Mouse (Mus musculus): ENCODE results near the gene 2310022A10Rik. TPM values are rescaled to one million over a fixed set of nuclear protein-coding genes. Genes with fewer than 3 reads are reported as not detected.
"Not testable (repeated sequence)": the region's sequence is repeated elsewhere in the genome, so short reads cannot be mapped to it uniquely, and the experiment has no call there.

2310022A10Rik gene
- polyA plus RNA-seq, 1 experiment, result 19.7 TPM

DNA sequence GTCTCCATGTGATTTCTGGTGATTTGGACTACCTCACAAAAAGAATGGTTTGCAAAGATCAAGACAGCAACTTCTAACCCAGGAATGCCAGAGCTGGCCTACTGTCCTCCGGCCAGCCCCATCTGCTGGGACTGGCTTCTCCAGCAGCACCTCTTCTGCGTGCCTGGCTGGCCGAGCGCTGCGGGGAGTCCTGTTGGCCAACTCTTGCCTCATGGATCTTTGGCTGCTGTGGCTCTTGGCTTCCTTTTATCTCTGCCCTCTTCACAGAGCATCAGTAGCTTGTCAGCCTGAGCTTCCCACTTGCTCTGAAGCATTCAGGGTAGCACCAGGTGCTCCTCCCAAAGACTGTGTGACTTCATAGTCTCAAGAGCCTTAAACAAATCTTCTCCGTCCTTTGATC lies 75.2 kb downstream of the 2310022A10Rik start:
- TF ChIP-seq POLR2A (IDR thresholded peaks at IDR 0.05; ENCODE audit: low read depth, low read length), result no peak
- no peak for TF ChIP-seq CTCF (IDR thresholded peaks at IDR 0.05; ENCODE audit: extremely low read depth, insufficient read length, insufficient replicate concordance, low read depth, low read length)
- no peaks in the 10 kb centered on the region for H3K4me1 ChIP-seq (ENCODE audit: control insufficient read depth, insufficient read depth, insufficient read length, low read length)
- H3K36me3 ChIP-seq (ENCODE audit: control insufficient read depth, insufficient read depth, low read length), result peaks cover 77% of the 10 kb centered on the region
- H3K27ac ChIP-seq (ENCODE audit: insufficient read depth, low read depth, low read length), result no peak overlapping the region
- no peaks in the 10 kb centered on the region for H3K27me3 ChIP-seq (ENCODE audit: control insufficient read depth, insufficient read depth, low read length)
- 95% methylated on average over 6 of the region's 6 CpGs for WGBS
- no peak overlapping the region for H3K4me3 ChIP-seq (ENCODE audit: low read depth, low read length)

- WGBS, result 90% methylated on average over 7 of the region's 7 CpGs
- H3K4me3 ChIP-seq (ENCODE audit: low read depth, low read length); H3K27me3 ChIP-seq (ENCODE audit: control insufficient read depth, insufficient read depth, low read length); H3K4me1 ChIP-seq (ENCODE audit: control insufficient read depth, insufficient read depth, insufficient read length, low read length); H3K27ac ChIP-seq (ENCODE audit: insufficient read depth, low read depth, low read length): not testable (repeated sequence)
- H3K36me3 ChIP-seq (ENCODE audit: control insufficient read depth, insufficient read depth, low read length), result peaks cover 74% of the 10 kb centered on the region
Observed at GRCm38 (mm10) chr7:27628816-27629215, 75.8 kb downstream of the 2310022A10Rik start.

GRCm38 (mm10) chr7:27631439-27631838 lies 78.4 kb downstream of the 2310022A10Rik start:
- H3K27ac ChIP-seq (ENCODE audit: insufficient read depth, low read depth, low read length), result no peak overlapping the region
- H3K36me3 ChIP-seq (ENCODE audit: control insufficient read depth, insufficient read depth, low read length), result peaks cover 73% of the 10 kb centered on the region
- TF ChIP-seq POLR2A (IDR thresholded peaks at IDR 0.05; ENCODE audit: low read depth, low read length) (no peak), CTCF (IDR thresholded peaks at IDR 0.05; ENCODE audit: extremely low read depth, insufficient read length, insufficient replicate concordance, low read depth, low read length) (no peak)
- 96% methylated on average over 4 of the region's 4 CpGs for WGBS
- H3K4me3 ChIP-seq (ENCODE audit: low read depth, low read length), result no peak overlapping the region
- no peaks in the 10 kb centered on the region for H3K4me1 ChIP-seq (ENCODE audit: control insufficient read depth, insufficient read depth, insufficient read length, low read length)
- no peaks in the 10 kb centered on the region for H3K27me3 ChIP-seq (ENCODE audit: control insufficient read depth, insufficient read depth, low read length)

Other genes starting within 250 kb of the 2310022A10Rik start
- 136 and 163 TPM in 2 replicates for gene Ltbp4, start 215.5 kb upstream of the 2310022A10Rik start, polyA plus RNA-seq (2012; rRNA removed)
- gene Shkbp1, start 197.2 kb upstream of the 2310022A10Rik start, polyA plus RNA-seq (2012; rRNA removed), result 62.1 and 115 TPM in 2 replicates
- gene Gm20479, start 195.8 kb upstream of the 2310022A10Rik start, polyA plus RNA-seq (2012; rRNA removed), result not detected in 2 replicates
- gene Sptbn4, start 105.5 kb upstream of the 2310022A10Rik start, polyA plus RNA-seq (2012; rRNA removed), result 0.19 and 0.28 TPM in 2 replicates
- 79.1 and 142 TPM in 2 replicates for gene Blvrb, start 105.3 kb upstream of the 2310022A10Rik start, polyA plus RNA-seq (2012; rRNA removed)
- 5.3 and 12.8 TPM in 2 replicates for gene Sertad3, start 79.5 kb upstream of the 2310022A10Rik start, polyA plus RNA-seq (2012; rRNA removed)
- gene Sertad1, start 66.3 kb upstream of the 2310022A10Rik start, polyA plus RNA-seq (2012; rRNA removed), result 47.2 and 156 TPM in 2 replicates
- gene Prx, start 53.9 kb upstream of the 2310022A10Rik start, polyA plus RNA-seq (2012; rRNA removed), result 0.37 and 0.68 TPM in 2 replicates
- gene Hipk4, start 30.0 kb upstream of the 2310022A10Rik start, polyA plus RNA-seq (2012; rRNA removed), result 0.43 and 0.72 TPM in 2 replicates
- gene Pld3, start within 50 bp of the 2310022A10Rik start, polyA plus RNA-seq (2012; rRNA removed), result 72.2 and 75.6 TPM in 2 replicates
- gene Akt2, start 38.3 kb downstream of the 2310022A10Rik start, polyA plus RNA-seq (2012; rRNA removed), result 19.6 and 34.1 TPM in 2 replicates
- 0.15 and 0.22 TPM in 2 replicates for gene Ttc9b, start 100.7 kb downstream of the 2310022A10Rik start, polyA plus RNA-seq (2012; rRNA removed)
- 11.1 and 16.8 TPM in 2 replicates for gene Map3k10, start 121.4 kb downstream of the 2310022A10Rik start, polyA plus RNA-seq (2012; rRNA removed)
- 0.06 and 0.56 TPM in 2 replicates for gene Zfp607b, start 136.1 kb downstream of the 2310022A10Rik start, polyA plus RNA-seq (2012; rRNA removed)
- gene Zfp60, start 178.2 kb downstream of the 2310022A10Rik start, polyA plus RNA-seq (2012; rRNA removed), result 0.18 and 0.38 TPM in 2 replicates

All from small intestine, adult 2 months (tissue).